Mouse (Mus musculus): ENCODE data around the gene Sf3b3. TPM values are rescaled to one million over a fixed set of nuclear protein-coding genes. Genes with fewer than 3 reads are reported as not detected.

The Sf3b3 gene
- polyA plus RNA-seq (2012; rRNA removed): 18.1 and 19.3 TPM in 2 replicates

GRCm38 (mm10) chr8:110846405-110847170, at the start of gene Sf3b3, which contains the start of gene Cog4:
TSS of gene Sf3b3 (minus strand) at chr8:110846787.
TSS of gene Cog4 (plus strand) at chr8:110846600.
- H3K27me3 ChIP-seq (ENCODE audit: control insufficient read depth, insufficient read depth, low read length): no peaks in the 10 kb centered on the region
- H3K4me3 ChIP-seq (ENCODE audit: control insufficient read depth, low read depth, low read length): peak within 1 kb of the TSS; percentile 97
- H3K4me1 ChIP-seq (ENCODE audit: control insufficient read depth, insufficient read depth, low read length): no peaks in the 10 kb centered on the region; the same call in 1 of the 2 replicates
- no peak for TF ChIP-seq CTCF (IDR thresholded peaks at IDR 0.05; ENCODE audit: control insufficient read depth, insufficient read depth, insufficient replicate concordance, low read depth, low read length)
- peak; percentile 80 for TF ChIP-seq POLR2A (IDR thresholded peaks at IDR 0.05; ENCODE audit: control insufficient read depth, low read depth, low read length)
- peaks cover 9% of the 10 kb centered on the region for H3K36me3 ChIP-seq (ENCODE audit: control insufficient read depth, insufficient read depth, low read length)
- peak within 1 kb of the TSS; percentile 92 for H3K27ac ChIP-seq (ENCODE audit: control insufficient read depth, insufficient read depth, low read depth, low read length)

DNA sequence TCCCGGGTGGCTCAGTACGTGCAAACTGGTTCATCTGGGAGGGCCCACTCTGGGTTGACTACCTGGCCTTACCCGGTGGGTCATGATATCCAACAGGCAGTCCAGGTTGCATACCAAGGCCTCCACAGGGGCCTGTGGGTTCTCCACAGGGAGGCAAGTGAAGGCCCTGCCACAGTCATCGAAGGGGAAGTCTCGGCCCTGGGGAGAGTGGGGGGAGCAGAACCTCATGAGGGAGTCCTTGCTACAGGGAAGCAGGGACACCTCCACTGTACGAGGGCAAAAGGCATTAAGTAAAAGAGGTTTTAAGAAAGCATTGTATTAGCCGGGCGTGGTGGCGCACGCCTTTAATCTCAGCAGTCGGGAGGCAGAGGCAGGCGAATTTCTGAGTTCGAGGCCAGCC, 49.2 kb upstream of the Sf3b3 start:
- H3K27ac ChIP-seq (ENCODE audit: control insufficient read depth, insufficient read depth, low read depth, low read length): no peak overlapping the region
- no peaks in the 10 kb centered on the region; the same call in 1 of the 2 replicates for H3K36me3 ChIP-seq (ENCODE audit: control insufficient read depth, insufficient read depth, low read length)
- H3K27me3 ChIP-seq (ENCODE audit: control insufficient read depth, insufficient read depth, low read length): no peaks in the 10 kb centered on the region
- no peak overlapping the region for H3K4me3 ChIP-seq (ENCODE audit: control insufficient read depth, low read depth, low read length)
- peaks cover 15% of the 10 kb centered on the region for H3K4me1 ChIP-seq (ENCODE audit: control insufficient read depth, insufficient read depth, low read length)
- no peak for TF ChIP-seq POLR2A (IDR thresholded peaks at IDR 0.05; ENCODE audit: control insufficient read depth, low read depth, low read length)
- no peak for TF ChIP-seq CTCF (IDR thresholded peaks at IDR 0.05; ENCODE audit: control insufficient read depth, insufficient read depth, insufficient replicate concordance, low read depth, low read length)

DNA sequence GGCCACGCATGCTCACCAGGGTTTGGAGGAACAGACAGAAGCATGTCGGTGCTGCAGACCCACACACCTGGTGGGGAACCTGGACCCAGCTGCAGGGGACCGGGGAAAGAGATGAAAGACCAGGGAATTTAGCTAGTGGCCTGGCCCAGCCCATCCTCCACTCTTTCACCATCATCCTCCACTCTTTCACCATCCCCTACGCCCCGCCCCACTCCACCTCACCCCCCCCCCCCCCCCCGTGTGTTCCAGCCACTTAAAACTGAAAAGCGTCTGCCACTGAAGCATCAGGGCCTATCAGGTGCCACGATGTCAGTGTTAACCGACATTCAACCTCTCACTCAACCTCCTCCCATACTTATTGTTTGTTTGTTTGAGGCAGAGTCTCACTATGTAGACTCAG, 48.7 kb upstream of the Sf3b3 start:
- Histone ChIP-seq H3K4me1 (ENCODE audit: control insufficient read depth, insufficient read depth, low read length) (peaks cover 15% of the 10 kb centered on the region), H3K27ac (ENCODE audit: control insufficient read depth, insufficient read depth, low read depth, low read length) (no peak overlapping the region), H3K4me3 (ENCODE audit: control insufficient read depth, low read depth, low read length) (peak overlapping the region; percentile 54), H3K27me3 (ENCODE audit: control insufficient read depth, insufficient read depth, low read length) (no peaks in the 10 kb centered on the region), H3K36me3 (ENCODE audit: control insufficient read depth, insufficient read depth, low read length) (no peaks in the 10 kb centered on the region; the same call in 1 of the 2 replicates)
- no peak for TF ChIP-seq POLR2A (IDR thresholded peaks at IDR 0.05; ENCODE audit: control insufficient read depth, low read depth, low read length)
- no peak for TF ChIP-seq CTCF (IDR thresholded peaks at IDR 0.05; ENCODE audit: control insufficient read depth, insufficient read depth, insufficient replicate concordance, low read depth, low read length)

DNA sequence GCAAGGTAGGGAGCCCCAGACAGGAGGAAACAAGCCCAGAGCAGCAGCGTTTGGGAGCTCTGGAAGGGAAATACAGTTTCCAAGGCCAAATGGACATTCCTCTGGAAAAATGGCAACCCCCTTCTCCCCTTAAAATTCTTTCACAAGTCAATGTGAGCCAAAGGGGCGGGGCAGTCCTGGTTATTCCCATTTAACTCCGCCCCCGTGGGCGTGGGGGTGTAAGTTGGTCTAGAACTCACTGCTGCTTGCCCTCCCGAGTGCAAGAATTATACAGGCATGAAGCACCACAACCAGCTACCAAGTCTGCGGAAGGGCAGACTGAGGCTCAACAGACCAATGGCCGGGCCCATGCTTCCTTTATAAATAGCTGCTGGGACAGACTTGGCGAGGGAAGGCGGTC, 48.3 kb upstream of the Sf3b3 start:
- Histone ChIP-seq H3K27me3 (ENCODE audit: control insufficient read depth, insufficient read depth, low read length) (no peaks in the 10 kb centered on the region), H3K36me3 (ENCODE audit: control insufficient read depth, insufficient read depth, low read length) (no peaks in the 10 kb centered on the region; the same call in none of the 2 replicates), H3K4me3 (ENCODE audit: control insufficient read depth, low read depth, low read length) (peak overlapping the region; percentile 54), H3K27ac (ENCODE audit: control insufficient read depth, insufficient read depth, low read depth, low read length) (no peak overlapping the region), H3K4me1 (ENCODE audit: control insufficient read depth, insufficient read depth, low read length) (peaks cover 15% of the 10 kb centered on the region)
- no peak for TF ChIP-seq CTCF (IDR thresholded peaks at IDR 0.05; ENCODE audit: control insufficient read depth, insufficient read depth, insufficient replicate concordance, low read depth, low read length)
- no peak for TF ChIP-seq POLR2A (IDR thresholded peaks at IDR 0.05; ENCODE audit: control insufficient read depth, low read depth, low read length)

- no peaks in the 10 kb centered on the region; the same call in none of the 2 replicates for H3K36me3 ChIP-seq (ENCODE audit: control insufficient read depth, insufficient read depth, low read length)
Observed at GRCm38 (mm10) chr8:110892913-110893312, 46.3 kb upstream of the Sf3b3 start.

DNA sequence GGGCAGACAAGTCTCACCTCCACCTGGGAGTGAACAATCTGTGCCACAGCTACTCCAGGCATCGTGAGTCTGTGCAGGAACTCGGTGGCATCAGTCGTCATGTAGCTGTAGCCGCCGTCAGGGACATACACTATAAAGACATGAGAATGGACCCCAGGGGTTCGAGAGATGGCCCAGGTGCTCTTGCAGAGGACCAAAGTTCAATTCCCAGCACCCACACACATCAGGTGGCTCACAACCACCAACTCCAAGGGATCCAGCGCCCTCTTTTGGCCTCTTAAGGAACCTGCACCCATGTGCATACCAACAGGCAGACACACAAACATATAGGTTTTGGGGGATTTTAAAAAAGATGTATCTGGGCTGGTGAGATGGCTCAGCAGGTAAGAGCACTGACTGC, 45.5 kb upstream of the Sf3b3 start:
- Histone ChIP-seq H3K27ac (ENCODE audit: control insufficient read depth, insufficient read depth, low read depth, low read length) (no peak overlapping the region), H3K4me1 (ENCODE audit: control insufficient read depth, insufficient read depth, low read length) (peaks cover 15% of the 10 kb centered on the region), H3K36me3 (ENCODE audit: control insufficient read depth, insufficient read depth, low read length) (no peaks in the 10 kb centered on the region; the same call in 1 of the 2 replicates), H3K4me3 (ENCODE audit: control insufficient read depth, low read depth, low read length) (no peak overlapping the region), H3K27me3 (ENCODE audit: control insufficient read depth, insufficient read depth, low read length) (no peaks in the 10 kb centered on the region)
- TF ChIP-seq POLR2A (IDR thresholded peaks at IDR 0.05; ENCODE audit: control insufficient read depth, low read depth, low read length) (no peak), CTCF (IDR thresholded peaks at IDR 0.05; ENCODE audit: control insufficient read depth, insufficient read depth, insufficient replicate concordance, low read depth, low read length) (peak; percentile 24; the same call in 1 of the 2 replicates)

More at GRCm38 (mm10) chr8:110892913-110893312, 46.3 kb upstream of the Sf3b3 start:
- Histone ChIP-seq H3K4me3 (ENCODE audit: control insufficient read depth, low read depth, low read length) (no peak overlapping the region), H3K27me3 (ENCODE audit: control insufficient read depth, insufficient read depth, low read length) (no peaks in the 10 kb centered on the region), H3K27ac (ENCODE audit: control insufficient read depth, insufficient read depth, low read depth, low read length) (no peak overlapping the region), H3K4me1 (ENCODE audit: control insufficient read depth, insufficient read depth, low read length) (peaks cover 15% of the 10 kb centered on the region)
- no peak for TF ChIP-seq POLR2A (IDR thresholded peaks at IDR 0.05; ENCODE audit: control insufficient read depth, low read depth, low read length)
- TF ChIP-seq CTCF (IDR thresholded peaks at IDR 0.05; ENCODE audit: control insufficient read depth, insufficient read depth, insufficient replicate concordance, low read depth, low read length): no peak

DNA sequence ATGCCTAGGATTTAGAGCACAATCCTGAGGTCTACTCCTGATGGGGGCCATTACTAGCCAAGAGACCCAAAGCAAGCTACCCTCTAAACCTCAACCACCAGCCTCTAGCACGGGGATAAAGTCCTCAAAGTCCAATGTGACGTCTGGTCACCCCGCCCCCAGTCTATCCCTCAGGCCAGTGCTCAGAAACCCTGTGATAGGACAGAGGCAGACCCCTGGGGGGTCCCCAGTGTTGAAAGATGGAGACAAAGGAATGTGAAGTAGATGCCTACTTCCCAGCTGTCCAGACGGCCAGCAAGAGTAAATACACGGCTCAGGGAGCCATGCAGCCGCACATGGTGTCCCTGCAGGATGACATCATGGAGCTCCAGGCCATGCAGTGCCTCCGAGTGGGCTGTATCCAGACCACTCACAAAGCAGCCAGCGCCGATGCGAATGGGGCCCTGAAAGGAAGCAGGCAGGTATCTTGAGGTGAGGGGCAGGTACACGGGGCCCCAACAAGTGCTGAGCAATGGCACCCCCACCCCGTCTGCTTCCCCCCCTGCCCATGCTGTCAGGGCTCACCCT, 43.4 kb upstream of the Sf3b3 start:
- Histone ChIP-seq H3K4me1 (ENCODE audit: control insufficient read depth, insufficient read depth, low read length) (peaks cover 9% of the 10 kb centered on the region), H3K27me3 (ENCODE audit: control insufficient read depth, insufficient read depth, low read length) (no peaks in the 10 kb centered on the region), H3K4me3 (ENCODE audit: control insufficient read depth, low read depth, low read length) (no peak overlapping the region), H3K27ac (ENCODE audit: control insufficient read depth, insufficient read depth, low read depth, low read length) (no peak overlapping the region), H3K36me3 (ENCODE audit: control insufficient read depth, insufficient read depth, low read length) (no peaks in the 10 kb centered on the region; the same call in 1 of the 2 replicates)
- no peak for TF ChIP-seq POLR2A (IDR thresholded peaks at IDR 0.05; ENCODE audit: control insufficient read depth, low read depth, low read length)
- no peak for TF ChIP-seq CTCF (IDR thresholded peaks at IDR 0.05; ENCODE audit: control insufficient read depth, insufficient read depth, insufficient replicate concordance, low read depth, low read length)
